Mouse (Mus musculus): ENCODE results near the gene Pde6h. TPM values are rescaled to one million over a fixed set of nuclear protein-coding genes. Genes with fewer than 3 reads are reported as not detected.

Gene Pde6h
- polyA plus RNA-seq, 1 experiment from 2014 or later = not detected

DNA sequence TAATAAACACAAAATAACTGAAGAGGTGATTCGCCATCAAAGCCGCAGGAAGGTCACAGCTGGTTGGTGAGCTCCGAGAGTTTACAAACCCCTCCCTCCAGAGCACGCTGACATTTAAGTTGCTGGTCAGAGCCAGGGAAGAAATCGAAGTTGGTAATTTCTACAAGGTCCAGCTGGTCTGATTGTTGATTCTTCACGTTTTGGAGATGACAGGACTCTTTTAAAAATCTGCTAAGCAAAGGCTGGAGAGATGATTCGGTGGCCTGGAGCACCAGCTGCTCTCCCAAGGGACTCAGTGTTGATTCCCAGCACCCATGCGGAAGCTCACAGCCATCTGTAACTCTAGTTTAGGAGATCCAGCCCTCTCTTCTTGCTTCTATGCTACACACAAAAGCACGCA lies 12.7 kb downstream of the Pde6h start:
- Histone ChIP-seq H3K4me3 (replicated peaks) (no peak overlapping the region), H3K27ac (no peak overlapping the region), H3K9ac (no peak overlapping the region), H3K27me3 (no peaks in the 10 kb centered on the region), H3K4me1 (no peaks in the 10 kb centered on the region), H3K9me3 (no peaks in the 10 kb centered on the region), H3K4me2 (no peak overlapping the region), H3K36me3 (replicated peaks) (no peaks in the 10 kb centered on the region)
- ATAC-seq (ENCODE audit: low FRiP score) = no peak
- 88% methylated on average over 9 of the region's 9 CpGs for WGBS

DNA sequence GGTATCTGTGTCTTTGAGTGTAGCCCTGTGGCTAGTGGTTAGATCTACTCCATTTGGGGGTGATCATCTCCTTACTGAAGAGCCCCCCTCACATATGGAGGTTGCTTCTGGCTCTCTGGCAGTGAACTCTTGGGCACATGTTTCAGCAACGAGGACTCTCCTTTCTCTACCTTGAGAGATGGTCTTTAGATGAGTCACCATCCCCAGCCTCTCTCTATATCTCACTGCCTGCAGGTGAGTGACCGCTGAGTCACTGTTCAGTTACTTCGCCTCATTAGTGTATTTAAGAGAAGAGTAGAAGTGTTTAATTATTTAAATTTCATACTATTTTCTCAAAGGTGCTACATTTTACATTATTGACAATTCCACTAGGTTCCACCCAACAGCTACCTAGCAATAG lies 13.5 kb downstream of the Pde6h start:
- WGBS = 88% methylated on average over 3 of the region's 3 CpGs
- no peaks in the 10 kb centered on the region for H3K9me3 ChIP-seq
- ATAC-seq (ENCODE audit: low FRiP score) = no peak
- no peaks in the 10 kb centered on the region for H3K4me1 ChIP-seq
- no peak overlapping the region for H3K9ac ChIP-seq
- H3K4me2 ChIP-seq = no peak overlapping the region
- no peaks in the 10 kb centered on the region for H3K27me3 ChIP-seq
- no peak overlapping the region for H3K4me3 ChIP-seq (replicated peaks)
- no peak overlapping the region for H3K27ac ChIP-seq
- H3K36me3 ChIP-seq (replicated peaks) = no peaks in the 10 kb centered on the region

DNA sequence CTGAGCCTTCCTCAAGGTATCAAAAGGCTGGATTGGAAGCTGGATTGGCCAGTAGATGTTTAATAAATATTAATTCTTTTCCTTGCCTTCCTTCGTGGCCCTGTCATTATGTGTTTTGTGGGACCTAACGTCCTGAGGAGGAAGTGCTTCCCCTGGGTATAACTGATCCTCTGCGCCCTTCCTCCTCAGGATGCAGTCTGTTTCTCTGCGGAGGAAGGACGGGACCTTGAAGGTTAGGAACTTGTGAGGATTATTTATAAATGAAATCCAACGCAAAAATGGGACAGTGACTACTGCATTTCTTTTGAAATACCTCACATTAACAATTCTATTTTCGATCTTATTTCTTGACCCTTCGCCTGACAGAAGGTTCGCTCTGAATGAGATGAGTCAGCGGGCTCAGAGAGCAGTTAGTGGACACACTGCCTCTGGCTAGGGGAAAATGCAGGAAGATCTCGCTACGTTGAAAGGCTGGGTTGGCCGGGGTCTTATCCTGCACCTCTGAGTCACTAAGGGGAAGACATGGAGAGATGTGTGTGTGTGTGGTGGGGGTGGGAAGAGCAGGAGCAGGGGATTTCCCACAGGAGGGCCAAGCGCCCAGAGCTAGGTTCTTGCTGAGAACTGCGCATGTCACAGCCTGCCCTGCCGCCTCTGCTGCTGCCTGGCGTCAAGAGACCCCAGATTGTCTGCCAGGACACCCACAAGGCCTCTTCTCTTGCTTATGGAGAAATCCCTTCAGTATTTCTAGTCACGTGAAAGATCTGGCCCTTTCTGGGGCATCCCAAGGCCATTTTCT lies 14.9 kb downstream of the Pde6h start:
- ATAC-seq (ENCODE audit: low FRiP score) = no peak

DNA sequence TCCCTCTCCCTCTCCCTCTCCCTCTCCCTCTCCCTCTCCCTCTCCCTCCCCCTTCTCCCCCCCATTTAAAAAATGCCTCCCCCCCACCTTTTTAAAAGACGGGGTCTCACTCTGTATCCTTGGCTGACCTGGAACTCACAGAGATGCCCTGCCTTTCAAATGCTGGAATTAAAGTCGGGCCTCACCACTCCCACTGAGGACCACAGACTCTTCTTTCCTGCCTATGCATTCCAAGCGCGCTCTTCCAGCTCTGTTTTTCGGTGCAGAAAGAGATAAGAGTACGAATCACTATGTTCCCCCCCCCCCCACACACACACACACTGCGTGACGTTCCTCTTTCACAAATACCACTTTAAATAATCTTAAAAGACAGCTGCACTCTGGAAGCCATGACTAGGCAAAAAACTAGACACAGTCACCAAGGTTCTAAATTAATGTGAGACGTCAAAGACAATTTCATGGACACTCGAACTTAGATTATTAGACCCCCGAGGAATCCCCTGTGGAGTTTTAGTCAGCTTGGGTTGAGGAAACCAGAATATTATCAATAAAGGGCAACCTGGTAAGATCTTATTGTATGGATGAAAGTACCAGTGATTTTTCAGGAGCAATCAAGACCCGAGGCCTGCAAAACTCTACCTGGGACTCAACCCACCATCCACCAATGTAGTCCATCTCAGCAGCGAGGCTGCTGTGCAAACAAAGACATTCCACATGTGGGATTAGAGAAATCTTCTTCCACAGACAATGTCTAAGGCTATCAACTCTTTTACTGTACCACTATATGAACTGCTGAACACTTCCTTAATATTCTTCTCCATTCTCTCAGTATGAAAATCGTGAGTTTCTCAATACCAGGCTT lies 15.9 kb downstream of the Pde6h start:
- Histone ChIP-seq H3K9ac (no peak overlapping the region), H3K27me3 (no peaks in the 10 kb centered on the region), H3K36me3 (replicated peaks) (no peaks in the 10 kb centered on the region), H3K4me1 (no peaks in the 10 kb centered on the region), H3K4me2 (no peak overlapping the region), H3K9me3 (no peaks in the 10 kb centered on the region), H3K4me3 (replicated peaks) (no peak overlapping the region), H3K27ac (no peak overlapping the region)
- WGBS = 85% methylated on average over 13 of the region's 14 CpGs
- ATAC-seq (ENCODE audit: low FRiP score) = no peak

More for the DNA sequence above, 14.9 kb downstream of the Pde6h start:
- 83% methylated on average over 18 of the region's 18 CpGs for WGBS
- Histone ChIP-seq H3K9ac (no peak overlapping the region), H3K4me3 (replicated peaks) (no peak overlapping the region), H3K4me1 (no peaks in the 10 kb centered on the region), H3K9me3 (no peaks in the 10 kb centered on the region), H3K4me2 (no peak overlapping the region), H3K27me3 (no peaks in the 10 kb centered on the region), H3K27ac (no peak overlapping the region), H3K36me3 (replicated peaks) (no peaks in the 10 kb centered on the region)

DNA sequence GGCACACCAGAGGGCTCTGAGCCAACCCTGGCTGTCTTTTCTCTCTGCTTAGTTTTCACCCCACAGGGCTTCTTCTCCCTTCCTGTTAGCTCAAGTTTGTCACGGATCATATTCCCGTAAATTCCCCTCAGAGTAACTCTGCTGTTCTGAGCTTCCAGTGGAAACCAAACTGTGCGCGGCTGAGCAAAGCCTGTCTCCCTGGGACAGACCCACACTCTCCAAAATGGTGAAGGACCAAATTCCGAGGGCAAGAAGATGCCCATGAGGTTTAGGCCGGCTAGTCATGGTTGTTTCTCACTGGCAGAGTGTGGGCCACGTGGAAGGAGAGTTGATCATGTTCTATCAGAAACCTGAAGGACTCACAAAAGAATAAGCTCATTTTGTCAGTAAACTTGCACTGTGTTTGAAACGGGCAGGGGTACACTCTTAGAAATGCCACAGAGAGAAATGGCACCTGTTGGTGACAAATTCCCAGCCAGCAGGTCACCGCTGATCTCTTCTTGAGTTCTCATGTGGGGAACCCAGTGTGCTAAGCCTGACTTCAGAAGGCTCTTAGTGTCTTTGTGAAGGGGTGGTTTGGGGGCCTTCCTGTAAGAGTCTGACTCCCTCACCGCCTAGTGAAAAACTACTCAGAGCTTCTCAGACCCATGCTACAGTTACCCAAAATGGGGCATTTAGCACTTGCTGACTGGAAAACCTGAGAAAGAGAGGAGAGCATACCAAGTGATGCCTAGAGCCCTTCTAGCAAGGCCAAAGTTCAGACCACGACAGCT lies 16.7 kb downstream of the Pde6h start:
- Histone ChIP-seq H3K4me3 (replicated peaks) (no peak overlapping the region), H3K4me1 (no peaks in the 10 kb centered on the region), H3K4me2 (no peak overlapping the region), H3K36me3 (replicated peaks) (no peaks in the 10 kb centered on the region), H3K27ac (no peak overlapping the region), H3K27me3 (no peaks in the 10 kb centered on the region), H3K9me3 (no peaks in the 10 kb centered on the region), H3K9ac (no peak overlapping the region)
- 85% methylated on average over 11 of the region's 11 CpGs for WGBS
- ATAC-seq (ENCODE audit: low FRiP score) = no peak

DNA sequence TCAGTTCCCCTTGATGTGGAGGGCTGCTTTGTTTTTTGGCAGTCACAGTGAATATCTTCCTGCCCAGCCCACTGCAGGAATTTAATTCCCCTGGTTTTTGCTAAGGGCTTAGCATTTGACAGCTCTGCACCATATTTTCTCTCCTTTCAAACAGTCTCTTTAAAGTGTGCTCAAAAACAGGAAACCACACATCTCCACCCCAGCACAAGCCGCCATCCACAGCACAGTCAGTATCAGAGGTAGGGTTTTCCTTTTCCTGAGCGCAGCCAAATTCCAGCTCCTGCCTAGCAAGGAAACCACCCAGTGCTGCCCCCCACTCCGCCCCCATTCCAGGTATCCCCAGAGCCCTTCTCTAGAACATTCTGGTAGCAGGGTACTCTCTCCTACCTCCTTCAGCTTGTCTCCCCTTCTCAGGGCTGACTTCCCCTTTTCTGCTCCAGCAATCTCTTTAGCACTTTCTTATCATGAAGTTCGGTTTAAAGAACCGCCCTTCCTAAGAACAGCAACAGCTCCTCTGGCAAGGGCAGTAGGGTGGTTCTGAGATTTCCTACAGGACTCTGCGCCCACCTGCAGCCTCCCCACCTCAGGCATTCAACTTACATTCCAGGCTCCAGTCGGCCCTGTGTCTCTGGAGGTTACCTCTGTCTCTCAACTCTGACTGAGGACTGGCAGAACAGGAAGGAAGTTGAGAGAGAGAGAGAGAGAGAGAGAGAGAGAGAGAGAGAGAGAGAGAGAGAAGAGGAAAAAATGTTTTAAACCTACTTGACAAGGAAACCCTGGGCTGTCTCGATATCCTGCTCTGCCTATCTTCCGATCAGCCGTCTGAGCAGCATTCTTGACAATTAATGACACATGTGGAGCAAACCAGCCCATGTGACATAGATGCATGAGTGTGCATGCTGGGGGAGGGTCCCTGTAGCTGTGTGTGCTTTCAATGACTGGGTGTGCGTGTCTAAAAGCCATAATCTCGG lies 17.7 kb downstream of the Pde6h start, which contains the start of gene Arhgdib:
TSS of gene Arhgdib (minus strand) at position 849 of the 971 bp plus-strand sequence.
- Histone ChIP-seq H3K4me1 (no peaks in the 10 kb centered on the region), H3K36me3 (replicated peaks) (no peaks in the 10 kb centered on the region), H3K9ac (no peak within 1 kb of the TSS), H3K4me3 (replicated peaks) (no peak within 1 kb of the TSS), H3K4me2 (no peak within 1 kb of the TSS), H3K27me3 (no peaks in the 10 kb centered on the region), H3K27ac (peak within 1 kb of the TSS; percentile 25; the same call in 1 of the 2 replicates), H3K9me3 (no peaks in the 10 kb centered on the region)
- 61% methylated on average over 12 of the region's 12 CpGs for WGBS
- ATAC-seq (ENCODE audit: low FRiP score) = no peak

DNA sequence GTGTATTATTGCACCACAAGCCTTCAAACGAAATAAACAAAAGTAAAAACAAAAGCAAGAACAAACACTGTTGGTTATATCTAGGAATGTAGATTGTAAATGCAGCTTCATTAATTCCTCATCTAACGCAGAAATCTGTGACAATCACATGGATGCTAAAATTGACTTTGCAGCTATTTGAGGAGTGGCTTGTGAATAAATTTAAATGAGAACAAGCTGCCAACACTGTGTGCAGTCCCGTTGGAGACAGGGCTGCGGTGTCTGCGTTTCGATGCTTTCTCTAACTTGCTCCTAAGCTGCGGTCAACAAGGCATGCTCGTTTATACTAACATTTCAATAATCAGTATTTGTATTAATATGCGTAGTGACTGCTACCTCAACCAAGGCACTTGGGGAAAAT lies 18.6 kb downstream of the Pde6h start:
- Histone ChIP-seq H3K4me1 (peaks cover 6% of the 10 kb centered on the region; the same call in 1 of the 2 replicates), H3K27ac (no peak overlapping the region), H3K4me3 (replicated peaks) (no peak overlapping the region), H3K27me3 (no peaks in the 10 kb centered on the region), H3K9ac (no peak overlapping the region), H3K9me3 (no peaks in the 10 kb centered on the region), H3K36me3 (replicated peaks) (no peaks in the 10 kb centered on the region), H3K4me2 (no peak overlapping the region)
- no peak for ATAC-seq (ENCODE audit: low FRiP score)
- 81% methylated on average over 9 of the region's 9 CpGs for WGBS

DNA sequence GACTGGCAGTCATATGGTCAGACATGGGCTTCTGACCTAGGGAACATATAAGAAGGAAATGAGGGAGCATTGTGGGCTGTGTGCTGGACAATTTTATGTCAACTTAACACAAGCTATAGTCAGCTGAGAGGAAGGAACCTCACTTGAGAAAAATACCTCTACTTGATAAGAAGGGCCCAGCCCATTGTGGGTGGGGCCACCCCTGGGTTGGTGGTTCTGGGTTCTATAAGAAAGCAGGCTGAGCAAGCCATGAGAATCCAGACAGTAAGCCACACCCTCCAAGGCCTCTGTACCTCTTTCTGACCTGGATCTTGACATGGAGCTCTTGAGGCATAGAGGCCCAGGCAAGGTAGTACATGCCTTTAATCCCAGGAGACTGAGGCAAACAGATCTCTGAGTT lies 19.8 kb downstream of the Pde6h start:
- H3K9ac ChIP-seq = no peak overlapping the region
- peaks cover 12% of the 10 kb centered on the region; the same call in 1 of the 2 replicates for H3K4me1 ChIP-seq
- no peak for ATAC-seq (ENCODE audit: low FRiP score)
- no peak overlapping the region for H3K27ac ChIP-seq
- no peak overlapping the region for H3K4me3 ChIP-seq (replicated peaks)
- no peak overlapping the region for H3K4me2 ChIP-seq
- H3K36me3 ChIP-seq (replicated peaks) = no peaks in the 10 kb centered on the region
- H3K27me3 ChIP-seq = no peaks in the 10 kb centered on the region
- H3K9me3 ChIP-seq = no peaks in the 10 kb centered on the region

DNA sequence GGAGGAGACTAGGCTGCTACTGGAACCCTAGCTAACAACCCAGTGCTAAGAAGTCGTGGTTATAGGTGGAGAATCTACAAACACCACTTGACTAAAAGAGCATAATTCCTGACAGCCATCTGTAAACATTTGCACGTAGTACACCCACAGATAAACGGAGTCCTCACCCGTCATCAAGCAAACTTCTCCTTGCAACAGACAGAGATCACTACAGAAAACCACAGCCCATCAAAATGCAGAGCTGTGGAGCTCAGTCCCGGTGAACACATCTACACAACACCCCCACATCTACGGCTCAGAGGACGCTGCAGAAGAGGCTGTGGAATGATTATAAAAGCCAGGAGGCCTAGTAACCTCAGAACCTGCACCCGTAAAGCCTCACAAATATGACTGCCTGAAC lies 20.9 kb downstream of the Pde6h start:
- H3K4me1 ChIP-seq = peaks cover 12% of the 10 kb centered on the region; the same call in 1 of the 2 replicates
- no peak overlapping the region for H3K4me2 ChIP-seq
- no peak for ATAC-seq (ENCODE audit: low FRiP score)
- H3K27ac ChIP-seq = no peak overlapping the region
- 92% methylated on average over 8 of the region's 8 CpGs for WGBS
- H3K4me3 ChIP-seq (replicated peaks) = no peak overlapping the region
- H3K9me3 ChIP-seq = no peaks in the 10 kb centered on the region
- H3K9ac ChIP-seq = no peak overlapping the region
- H3K36me3 ChIP-seq (replicated peaks) = no peaks in the 10 kb centered on the region
- no peaks in the 10 kb centered on the region for H3K27me3 ChIP-seq

DNA sequence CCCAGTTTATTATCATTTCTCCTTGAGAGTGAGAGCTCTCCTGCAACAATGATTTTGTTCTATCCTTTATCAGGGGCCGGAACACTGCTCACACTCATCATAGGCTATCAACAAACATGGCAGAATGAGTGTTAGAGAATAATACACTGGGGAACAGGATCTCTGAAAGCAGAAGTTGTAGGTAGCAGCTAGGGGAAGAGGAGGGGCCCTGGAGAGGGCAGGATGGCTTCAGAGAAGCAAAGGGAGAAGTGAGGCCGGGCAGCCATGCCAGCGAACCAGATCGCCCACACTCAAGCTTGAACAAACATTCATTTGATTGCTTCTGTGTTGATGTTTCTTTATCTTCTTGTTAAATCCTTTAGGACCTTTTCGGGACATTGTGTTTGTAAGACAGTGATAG lies 22.6 kb downstream of the Pde6h start:
- Histone ChIP-seq H3K4me3 (replicated peaks) (no peak overlapping the region), H3K36me3 (replicated peaks) (no peaks in the 10 kb centered on the region), H3K4me1 (peaks cover 12% of the 10 kb centered on the region; the same call in 1 of the 2 replicates), H3K4me2 (no peak overlapping the region), H3K9ac (no peak overlapping the region), H3K27ac (no peak overlapping the region), H3K9me3 (no peaks in the 10 kb centered on the region), H3K27me3 (no peaks in the 10 kb centered on the region)
- WGBS = 87% methylated on average over 5 of the region's 5 CpGs
- ATAC-seq (ENCODE audit: low FRiP score) = no peak

DNA sequence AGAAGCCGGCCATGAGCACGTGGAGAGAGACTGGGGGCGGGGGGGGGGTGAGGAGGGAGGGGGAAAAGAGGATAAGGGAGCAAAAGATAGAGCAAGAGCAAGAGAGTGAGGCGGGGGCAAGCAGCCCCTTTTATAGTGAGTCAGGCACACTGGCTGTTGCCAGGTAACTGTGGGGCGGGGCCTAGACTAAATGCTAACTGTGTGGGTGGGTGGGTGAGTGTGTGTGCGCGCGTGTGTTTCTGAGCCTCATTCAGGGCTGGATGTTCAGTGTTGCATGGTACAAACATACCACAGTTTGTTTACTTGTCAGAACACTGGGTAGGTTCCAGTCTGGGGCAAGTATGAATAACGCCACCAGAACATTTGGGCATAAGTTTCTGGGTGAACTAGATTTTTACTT lies 23.3 kb downstream of the Pde6h start:
- ATAC-seq (ENCODE audit: low FRiP score) = peak; percentile 86; the same call in 1 of the 2 replicates
- Histone ChIP-seq H3K36me3 (replicated peaks) (no peaks in the 10 kb centered on the region), H3K4me3 (replicated peaks) (no peak overlapping the region), H3K27ac (no peak overlapping the region), H3K9me3 (no peaks in the 10 kb centered on the region), H3K4me1 (peaks cover 12% of the 10 kb centered on the region; the same call in 1 of the 2 replicates), H3K27me3 (no peaks in the 10 kb centered on the region), H3K9ac (no peak overlapping the region), H3K4me2 (no peak overlapping the region)
- WGBS = 47% methylated on average over 8 of the region's 9 CpGs

All from forebrain, embryonic 12.5 days (tissue).